Comparison of ENCODE assay signal across 8 mouse cellular contexts in genomic region chr2:167071266-167071640, GRCm38 (mm10). TPM values are rescaled to one million over a fixed set of nuclear protein-coding genes. Genes with fewer than 3 reads are reported as not detected.
DNase-seq lines count a peak whose midpoint lies in the region; ATAC-seq and TF ChIP-seq lines count a peak whose summit lies in the region.

No protein-coding gene starts in this region.

- H3K4me3 ChIP-seq in kidney, adult 2 months (ENCODE audit: insufficient read depth, low read depth, low read length) = peak overlapping the region; percentile 53
- H3K4me3 ChIP-seq in hindbrain, embryonic 10.5 days = peak overlapping the region; percentile 55
- H3K4me3 ChIP-seq in midbrain, embryonic 11.5 days (ENCODE audit: low read depth, low read length) = peak overlapping the region; percentile 29

- H3K9ac ChIP-seq in midbrain, embryonic 11.5 days (ENCODE audit: low read length) = peak overlapping the region; percentile 55

- TF ChIP-seq POLR2A in kidney, adult 2 months (IDR thresholded peaks at IDR 0.05; ENCODE audit: low read depth, low read length) = no peak

- H3K4me2 ChIP-seq in midbrain, embryonic 11.5 days = peak overlapping the region; percentile 42

- no peaks in the 10 kb centered on the region for H3K36me3 ChIP-seq in kidney, adult 2 months (ENCODE audit: control insufficient read depth, insufficient read depth, low read length)
- H3K36me3 ChIP-seq in hindbrain, embryonic 10.5 days = peaks cover 9% of the 10 kb centered on the region
- H3K36me3 ChIP-seq in midbrain, embryonic 11.5 days (ENCODE audit: control insufficient read depth, insufficient read depth, low read length) = no peaks in the 10 kb centered on the region

- WGBS in kidney, adult 2 months = 15% methylated on average over 12 of the region's 12 CpGs
- 26% methylated on average over 12 of the region's 12 CpGs for WGBS in hindbrain, embryonic 10.5 days
- WGBS in midbrain, embryonic 11.5 days = 25% methylated on average over 12 of the region's 12 CpGs

- peak; percentile 7; the same call in 1 of the 2 replicates for ATAC-seq in midbrain, embryonic 11.5 days (ENCODE audit: low FRiP score)

- 0 out of 2 replicates have a peak, but pooled peaks cover 3% of the 10 kb centered on the region for H3K4me1 ChIP-seq in kidney, adult 2 months (ENCODE audit: control insufficient read depth, insufficient read depth, low read length)
- peaks cover 14% of the 10 kb centered on the region for H3K4me1 ChIP-seq in hindbrain, embryonic 10.5 days (replicated peaks)
- H3K4me1 ChIP-seq in midbrain, embryonic 11.5 days (ENCODE audit: control insufficient read depth, insufficient read depth, low read length) = 0 out of 2 replicates have a peak, but pooled peaks cover 2% of the 10 kb centered on the region

- TF ChIP-seq CTCF in kidney, adult 2 months (conservative IDR thresholded peaks at IDR 0.05; ENCODE audit: insufficient read depth, insufficient read length, low read depth, low read length) = no peak

- no peak for DNase-seq in kidney, adult 2 months
- DNase-seq in kidney, adult 8-10 months = no peak
- DNase-seq in ZHBTc4 (ENCODE audit: low read depth, low spot score) = peak; percentile 55
- no peak for DNase-seq in hindbrain, embryonic 10.5 days (ENCODE audit: low spot score)
- no peak for DNase-seq in midbrain, embryonic 11.5 days (ENCODE audit: low spot score, missing footprints)
- DNase-seq in adrenal gland, postnatal 25 days = no peak
- DNase-seq in T-cell, adult 2 months (ENCODE audit: low spot score) = no peak
- no peak for DNase-seq in thymus, postnatal 36 days

- H3K9me3 ChIP-seq in hindbrain, embryonic 10.5 days = no peaks in the 10 kb centered on the region
- H3K9me3 ChIP-seq in midbrain, embryonic 11.5 days (ENCODE audit: control insufficient read depth, low read length) = no peaks in the 10 kb centered on the region

- no peaks in the 10 kb centered on the region for H3K27me3 ChIP-seq in kidney, adult 2 months (replicated peaks; ENCODE audit: control insufficient read depth, insufficient read depth, low read length)
- no peaks in the 10 kb centered on the region for H3K27me3 ChIP-seq in hindbrain, embryonic 10.5 days (ENCODE audit: insufficient read depth, poor library complexity, severe bottlenecking)
- H3K27me3 ChIP-seq in midbrain, embryonic 11.5 days (ENCODE audit: control insufficient read depth, insufficient read depth, low read length) = no peaks in the 10 kb centered on the region

- H3K27ac ChIP-seq in kidney, adult 2 months (ENCODE audit: insufficient read depth, low read depth, low read length) = no peak overlapping the region
- H3K27ac ChIP-seq in hindbrain, embryonic 10.5 days = peak overlapping the region; percentile 87
- no peak overlapping the region for H3K27ac ChIP-seq in midbrain, embryonic 11.5 days (ENCODE audit: low read depth, low read length)

RNA-seq across cellular contexts. Expression of gene Znfx1, which starts 8.4 kb away (rescaled TPM):
- 58.7 and 60.9 TPM in 2 replicates for polyA plus RNA-seq in kidney, adult 2 months (2012; rRNA removed)
- polyA plus RNA-seq in hindbrain, embryonic 10.5 days (2016; fragmentation: Nextera tagmentation; extraction: Ambion mirVana) = 6.5 and 7.5 TPM in 2 replicates
- polyA plus RNA-seq in midbrain, embryonic 11.5 days (2014; fragmentation: Nextera tagmentation; extraction: Ambion mirVana) = 5.4 and 5.5 TPM in 2 replicates
- 49.2 and 51.7 TPM in 2 replicates for total RNA-seq in adrenal gland, postnatal 25 days (2021)

RNA-seq across cellular contexts. Expression of gene Ddx27, which starts 56.3 kb away (rescaled TPM):
- 14.9 and 15.0 TPM in 2 replicates for polyA plus RNA-seq in kidney, adult 2 months (2012; rRNA removed)
- polyA plus RNA-seq in hindbrain, embryonic 10.5 days (2016; fragmentation: Nextera tagmentation; extraction: Ambion mirVana) = 49.1 and 68.1 TPM in 2 replicates
- 40.6 and 42.5 TPM in 2 replicates for polyA plus RNA-seq in midbrain, embryonic 11.5 days (2014; fragmentation: Nextera tagmentation; extraction: Ambion mirVana)
- 33.6 and 35.8 TPM in 2 replicates for total RNA-seq in adrenal gland, postnatal 25 days (2021)
